8 mouse cellular contexts compared by ENCODE assay signal in the genomic region with DNA sequence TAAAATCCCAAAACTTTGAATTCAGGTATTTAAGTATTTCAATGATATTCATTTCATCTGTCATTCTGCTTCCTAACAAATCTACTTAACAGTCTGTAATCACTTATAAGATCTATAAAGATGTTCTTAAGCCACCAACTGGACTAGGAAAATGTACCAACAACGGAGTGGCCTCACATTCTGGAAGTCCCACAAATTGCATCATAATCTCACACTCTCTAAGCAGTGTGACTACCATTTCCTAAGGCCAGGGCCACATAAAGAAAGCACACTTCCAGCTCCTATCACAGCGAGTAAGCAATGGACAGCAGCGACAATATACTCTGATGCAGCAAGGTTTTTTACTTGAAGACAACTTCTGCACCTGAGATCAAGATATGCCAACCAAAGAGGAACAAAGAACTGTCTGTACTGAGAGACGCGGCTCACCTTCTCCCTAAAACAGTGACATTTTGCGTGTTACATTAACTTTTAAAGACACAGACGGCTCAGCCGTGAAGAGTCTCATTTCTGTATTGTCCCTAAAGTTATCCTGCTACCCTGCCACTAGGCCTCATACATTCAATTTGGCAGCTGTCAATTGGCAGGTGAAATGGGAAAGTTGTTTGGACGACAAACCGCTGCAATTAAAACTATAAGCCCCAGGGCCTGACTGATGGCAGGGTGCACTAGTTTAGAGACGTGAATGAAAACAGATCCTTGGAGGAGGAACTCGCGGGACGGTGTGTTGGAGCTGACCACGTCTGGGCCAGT. TPM values are rescaled to one million over a fixed set of nuclear protein-coding genes. Genes with fewer than 3 reads are reported as not detected.
DNase-seq lines count a peak whose midpoint lies in the region; ATAC-seq and TF ChIP-seq lines count a peak whose summit lies in the region.

No protein-coding gene starts in this region.

- H3K27me3 ChIP-seq in heart, embryonic 13.5 days (replicated peaks): no peaks in the 10 kb centered on the region
- H3K27me3 ChIP-seq in forebrain, embryonic 16.5 days (replicated peaks; ENCODE audit: control insufficient read depth, insufficient read depth, low read length): no peaks in the 10 kb centered on the region

- peak overlapping the region; percentile 99 for H3K4me3 ChIP-seq in heart, embryonic 13.5 days
- peak overlapping the region; percentile 74 to 91 for H3K4me3 ChIP-seq in ES-E14 (ENCODE audit: insufficient read depth in 1 of 2, low read depth in 1 of 2, low read length in 2 of 2, poor library complexity in 1 of 2, severe bottlenecking in 1 of 2)
- peak overlapping the region; percentile 83 for H3K4me3 ChIP-seq in forebrain, embryonic 16.5 days (replicated peaks; ENCODE audit: low read length)

- H3K36me3 ChIP-seq in heart, embryonic 13.5 days: peaks cover 27% of the 10 kb centered on the region
- no peaks in the 10 kb centered on the region for H3K36me3 ChIP-seq in ES-E14 (ENCODE audit: control insufficient read depth, insufficient read depth, low read length, poor library complexity, severe bottlenecking)
- H3K36me3 ChIP-seq in forebrain, embryonic 16.5 days (ENCODE audit: control insufficient read depth, insufficient read depth): peaks cover 7% of the 10 kb centered on the region; the same call in 1 of the 2 replicates

- intact Hi-C loops in left cerebral cortex, postnatal 14 days (cut with DNase I): no loop called here

- H3K27ac ChIP-seq in heart, embryonic 13.5 days (replicated peaks): peak overlapping the region; percentile 91
- H3K27ac ChIP-seq in ES-E14 (ENCODE audit: insufficient read depth, low read depth, low read length, poor library complexity, severe bottlenecking): no peak overlapping the region
- H3K27ac ChIP-seq in forebrain, embryonic 16.5 days (ENCODE audit: low read length): no peak overlapping the region

- peak overlapping the region; percentile 94 for H3K4me2 ChIP-seq in heart, embryonic 13.5 days
- peak overlapping the region; percentile 93 for H3K4me2 ChIP-seq in forebrain, embryonic 16.5 days (ENCODE audit: low read length)

- WGBS in heart, embryonic 13.5 days: 22% methylated on average over 15 of the region's 15 CpGs
- WGBS in forebrain, embryonic 16.5 days: 29% methylated on average over 15 of the region's 15 CpGs

- H3K9me3 ChIP-seq in heart, embryonic 13.5 days: no peaks in the 10 kb centered on the region
- no peaks in the 10 kb centered on the region for H3K9me3 ChIP-seq in ES-E14 (ENCODE audit: control insufficient read depth, insufficient read depth, low read depth, low read length)
- H3K9me3 ChIP-seq in forebrain, embryonic 16.5 days (ENCODE audit: control insufficient read depth, low read length): no peaks in the 10 kb centered on the region

- ATAC-seq in heart, embryonic 13.5 days (ENCODE audit: extremely low read depth, insufficient number of reproducible peaks, low FRiP score, low TSS enrichment): no peak
- no peak; the same call in 1 of the 2 replicates for ATAC-seq in forebrain, embryonic 16.5 days

- peaks cover 18% of the 10 kb centered on the region for H3K4me1 ChIP-seq in heart, embryonic 13.5 days
- H3K4me1 ChIP-seq in ES-E14 (ENCODE audit: control insufficient read depth in 2 of 2, insufficient read depth in 2 of 2, low read length in 2 of 2, poor library complexity in 1 of 2): 0 out of 4 replicates have a peak, but pooled peaks cover 0 to 2% of the 10 kb centered on the region in 2 experiments
- H3K4me1 ChIP-seq in forebrain, embryonic 16.5 days (replicated peaks; ENCODE audit: control insufficient read depth, insufficient read depth, low read length): peaks cover 12% of the 10 kb centered on the region

- DNase-seq in heart, postnatal 4 days: no peak
- DNase-seq in ES-E14 (ENCODE audit: low read depth, low spot score): no peak
- peak; percentile 6 for DNase-seq in lung, postnatal 36 days
- no peak for DNase-seq in right cerebral cortex, postnatal 10 days (ENCODE audit: low spot score in 2 of 2)
- no peak for DNase-seq in left cerebral cortex, postnatal 14 days (ENCODE audit: low spot score in 2 of 2)
- no peak for DNase-seq in gastrocnemius, postnatal 10 days

- peak overlapping the region; percentile 98 for H3K9ac ChIP-seq in heart, embryonic 13.5 days
- H3K9ac ChIP-seq in ES-E14 (ENCODE audit: insufficient read depth, low read depth, low read length, poor library complexity, severe bottlenecking): peak overlapping the region; percentile 86
- H3K9ac ChIP-seq in forebrain, embryonic 16.5 days (replicated peaks; ENCODE audit: low read depth, low read length): peak overlapping the region; percentile 86

- in situ Hi-C loops in ES-E14 (cut with MboI; ENCODE audit: low sequenced_read_pairs in 2 of 2, unreplicated experiment in 2 of 2): no loop called here

TF ChIP-seq in ES-E14, 5 proteins besides CTCF, POLR2A, EP300 and RAD21:
- TF ChIP-seq CHD2 (IDR thresholded peaks at IDR 0.05; ENCODE audit: low read depth, low read length): no peak
- no peak for TF ChIP-seq ZNF384 (IDR thresholded peaks at IDR 0.05; ENCODE audit: low read depth, low read length)
- no peak for TF ChIP-seq HCFC1 (IDR thresholded peaks at IDR 0.05; ENCODE audit: borderline replicate concordance, insufficient read depth, low read length)
- TF ChIP-seq MAFK (IDR thresholded peaks at IDR 0.05; ENCODE audit: insufficient read depth, low read depth, low read length): no peak
- TF ChIP-seq ZC3H11A (IDR thresholded peaks at IDR 0.05; ENCODE audit: borderline replicate concordance, low read depth, low read length): no peak

RNA-seq across cellular contexts. Expression of a gene that starts 0.9 kb away (rescaled TPM):
- polyA plus RNA-seq in heart, embryonic 13.5 days (2015; fragmentation: Nextera tagmentation; extraction: Ambion mirVana): 179 and 190 TPM in 2 replicates
- 100 to 1,000 TPM; 309 to 328 TPM for total RNA-seq in heart, postnatal 4 days (2021)
- 39.5 and 62.8 TPM in 2 replicates for total RNA-seq in ES-E14 (2012; rRNA removed)
- polyA plus RNA-seq in forebrain, embryonic 16.5 days (2015; fragmentation: Nextera tagmentation; extraction: Ambion mirVana): 121 and 136 TPM in 2 replicates
- total RNA-seq in left cerebral cortex, postnatal 14 days (2021): 100 to 1,000 TPM; 112 to 114 TPM
- total RNA-seq in gastrocnemius, postnatal 10 days (2021): 100 to 1,000 TPM; 175 to 214 TPM

RNA-seq across cellular contexts. Expression of a gene that starts 40.3 kb away (rescaled TPM):
- not detected in 2 replicates for polyA plus RNA-seq in heart, embryonic 13.5 days (2015; fragmentation: Nextera tagmentation; extraction: Ambion mirVana)
- total RNA-seq in heart, postnatal 4 days (2021): under 1 TPM; 0.56 to 0.69 TPM
- total RNA-seq in ES-E14 (2012; rRNA removed): not detected in 2 replicates
- polyA plus RNA-seq in forebrain, embryonic 16.5 days (2015; fragmentation: Nextera tagmentation; extraction: Ambion mirVana): 0.11 TPM in 1 of 2 replicates, not detected in the other
- total RNA-seq in left cerebral cortex, postnatal 14 days (2021): under 1 TPM; 0.11 to 0.25 TPM
- not detected for total RNA-seq in gastrocnemius, postnatal 10 days (2021)
